In genomic region chr9:70277529-70277982, GRCm38 (mm10) we compare ENCODE assay signal across 19 mouse cellular contexts.
A peak's percentile ranks its signal among the peaks of the same experiment; 100 is the strongest.
DNase-seq lines count a peak whose midpoint lies in the region; ATAC-seq lines count a peak whose summit lies in the region.
"Had no signal": no experiment of that assay in that cellular context is flagged by ENCODE, and none has a peak within 500 bp of the region (broad histone marks: within the 10 kb centered on the region; RNA-seq: fewer than 3 reads in every experiment).

No protein-coding gene starts in this region.

- WGBS in midbrain, embryonic 11.5 days: 90% methylated on average over 11 of the region's 11 CpGs
- WGBS in midbrain, embryonic 15.5 days: 85% methylated on average over 11 of the region's 11 CpGs
- 56% methylated on average over 11 of the region's 11 CpGs for WGBS in liver, embryonic 13.5 days (ENCODE audit: insufficient replicate concordance)

- H3K4me1 ChIP-seq in midbrain, embryonic 11.5 days (ENCODE audit: control insufficient read depth, insufficient read depth, low read length): no peaks in the 10 kb centered on the region
- H3K4me1 ChIP-seq in midbrain, embryonic 15.5 days: no peaks in the 10 kb centered on the region
- H3K4me1 ChIP-seq in liver, embryonic 13.5 days (replicated peaks): no peaks in the 10 kb centered on the region
- H3K4me1 ChIP-seq: embryonic facial prominence, embryonic 12.5 days; hindbrain, embryonic 10.5 days; limb, embryonic 12.5 days had no signal

- DNase-seq in midbrain, embryonic 11.5 days (ENCODE audit: low spot score, missing footprints): peak; percentile 21
- peak; percentile 79 for DNase-seq in kidney, adult 9 months
- no peak for DNase-seq in liver, embryonic 13.5 days
- peak; percentile 84 for DNase-seq in yolk sac, embryonic 10.5 days (ENCODE audit: low spot score)
- DNase-seq in adrenal gland, postnatal 4 days (ENCODE audit: low spot score in 2 of 2): no peak
- DNase-seq in heart, adult 8-10 months (ENCODE audit: low spot score): no peak
- no peak for DNase-seq in layer of hippocampus, postnatal 10 days (ENCODE audit: low spot score in 2 of 2)
- DNase-seq: B cell, adult 2 months; cerebellum, adult 11-12 months; gastrocnemius, postnatal 36 days; layer of hippocampus, postnatal 36 days; right cerebral cortex, postnatal 25 days; thymus, adult 18-20 months had no signal

- no peaks in the 10 kb centered on the region for H3K9me3 ChIP-seq in midbrain, embryonic 11.5 days (ENCODE audit: control insufficient read depth, low read length)
- H3K9me3 ChIP-seq in midbrain, embryonic 15.5 days: no peaks in the 10 kb centered on the region
- H3K9me3 ChIP-seq in liver, embryonic 13.5 days (replicated peaks): no peaks in the 10 kb centered on the region
- H3K9me3 ChIP-seq: embryonic facial prominence, embryonic 12.5 days; heart, embryonic 13.5 days; limb, embryonic 12.5 days had no signal

- no peak overlapping the region for H3K4me3 ChIP-seq in midbrain, embryonic 11.5 days (ENCODE audit: low read depth, low read length)
- H3K4me3 ChIP-seq in midbrain, embryonic 15.5 days: no peak overlapping the region
- H3K4me3 ChIP-seq in liver, embryonic 13.5 days (replicated peaks): no peak overlapping the region
- H3K4me3 ChIP-seq: embryonic facial prominence, embryonic 12.5 days; heart, embryonic 13.5 days; hindbrain, embryonic 10.5 days; limb, embryonic 12.5 days had no signal

- H3K36me3 ChIP-seq in midbrain, embryonic 11.5 days (ENCODE audit: control insufficient read depth, insufficient read depth, low read length): no peaks in the 10 kb centered on the region
- H3K36me3 ChIP-seq in midbrain, embryonic 15.5 days (replicated peaks): no peaks in the 10 kb centered on the region
- no peaks in the 10 kb centered on the region for H3K36me3 ChIP-seq in liver, embryonic 13.5 days
- H3K36me3 ChIP-seq: embryonic facial prominence, embryonic 12.5 days; heart, embryonic 13.5 days; hindbrain, embryonic 10.5 days; limb, embryonic 12.5 days had no signal

- no peak overlapping the region for H3K27ac ChIP-seq in midbrain, embryonic 11.5 days (ENCODE audit: low read depth, low read length)
- H3K27ac ChIP-seq in midbrain, embryonic 15.5 days: no peak overlapping the region
- H3K27ac ChIP-seq in liver, embryonic 13.5 days: peak overlapping the region; percentile 73; the same call in 1 of the 2 replicates
- H3K27ac ChIP-seq: embryonic facial prominence, embryonic 12.5 days; heart, embryonic 13.5 days; hindbrain, embryonic 10.5 days; limb, embryonic 12.5 days had no signal

- no peak overlapping the region for H3K4me2 ChIP-seq in midbrain, embryonic 11.5 days
- no peak overlapping the region for H3K4me2 ChIP-seq in midbrain, embryonic 15.5 days
- H3K4me2 ChIP-seq in liver, embryonic 13.5 days: no peak overlapping the region
- H3K4me2 ChIP-seq: embryonic facial prominence, embryonic 12.5 days; heart, embryonic 13.5 days; limb, embryonic 12.5 days had no signal

- no peak for ATAC-seq in midbrain, embryonic 11.5 days (ENCODE audit: low FRiP score)
- ATAC-seq in midbrain, embryonic 15.5 days (replicated peaks): no peak
- 0 out of 2 replicates have a peak, but pooled peaks have one; percentile 45 for ATAC-seq in liver, embryonic 13.5 days (ENCODE audit: low read depth)
- ATAC-seq: lung, postnatal 0 days had no signal

- no peak overlapping the region for H3K9ac ChIP-seq in midbrain, embryonic 11.5 days (ENCODE audit: low read length)
- no peak overlapping the region for H3K9ac ChIP-seq in midbrain, embryonic 15.5 days
- no peak overlapping the region for H3K9ac ChIP-seq in liver, embryonic 13.5 days
- H3K9ac ChIP-seq: embryonic facial prominence, embryonic 12.5 days; heart, embryonic 13.5 days; limb, embryonic 12.5 days had no signal

- no peaks in the 10 kb centered on the region for H3K27me3 ChIP-seq in midbrain, embryonic 11.5 days (ENCODE audit: control insufficient read depth, insufficient read depth, low read length)
- H3K27me3 ChIP-seq in midbrain, embryonic 15.5 days (replicated peaks): no peaks in the 10 kb centered on the region
- H3K27me3 ChIP-seq in liver, embryonic 13.5 days: no peaks in the 10 kb centered on the region
- H3K27me3 ChIP-seq: embryonic facial prominence, embryonic 12.5 days; heart, embryonic 13.5 days; limb, embryonic 12.5 days had no signal

Comparison
In these comparisons a context has a peak if more than half of its experiments do, and no peak if none do; other contexts are left out.
1. DNase-seq: peak in midbrain, embryonic 11.5 days (single experiment), kidney, adult 9 months (single experiment) and yolk sac, embryonic 10.5 days (single experiment); none in liver, embryonic 13.5 days (single experiment), adrenal gland, postnatal 4 days (0 of 2), heart, adult 8-10 months (single experiment) and layer of hippocampus, postnatal 10 days (0 of 2).